Comparison of ENCODE assay signal across 24 mouse cellular contexts in the genomic region with DNA sequence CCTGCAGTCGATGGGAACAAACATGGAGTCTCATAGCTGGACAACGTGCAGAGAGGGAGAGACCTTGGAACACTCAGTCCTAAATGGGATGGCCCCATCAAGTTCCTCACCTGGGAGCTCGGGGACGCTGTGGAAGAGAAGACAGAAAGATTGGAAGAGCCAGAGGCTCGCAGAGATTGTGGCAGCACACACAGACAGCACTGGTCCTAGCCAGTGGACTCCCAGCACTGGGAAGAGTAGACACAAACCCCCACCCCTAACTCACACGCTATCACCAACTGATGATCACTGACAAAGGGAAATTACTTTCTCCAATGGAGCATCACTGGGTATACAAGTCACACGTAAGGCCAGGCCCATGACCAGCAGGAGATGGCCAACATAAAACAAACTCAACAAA. TPM values are rescaled to one million over a fixed set of nuclear protein-coding genes. Genes with fewer than 3 reads are reported as not detected.
A peak's percentile ranks its signal among the peaks of the same experiment; 100 is the strongest.
DNase-seq lines count a peak whose midpoint lies in the region; ATAC-seq and TF ChIP-seq lines count a peak whose summit lies in the region.
"Had no signal": no experiment of that assay in that cellular context is flagged by ENCODE, and none has a peak within 500 bp of the region (broad histone marks: within the 10 kb centered on the region; RNA-seq: fewer than 3 reads in every experiment).

No protein-coding gene starts in this region.

- H3K79me2 ChIP-seq in myocyte (ENCODE audit: control insufficient read depth, insufficient read depth): no peaks in the 10 kb centered on the region

- TF ChIP-seq POLR2A in myocyte (IDR thresholded peaks at IDR 0.05; ENCODE audit: insufficient read length, low read depth): no peak

- 74% methylated on average over 7 of the region's 7 CpGs for WGBS in embryonic facial prominence, embryonic 11.5 days
- 74% methylated on average over 7 of the region's 7 CpGs for whole genome bisulfite sequencing in embryonic facial prominence, embryonic 10.5 days
- 65% methylated on average over 7 of the region's 7 CpGs for WGBS in hindbrain, embryonic 12.5 days
- 64% methylated on average over 7 of the region's 7 CpGs for WGBS in hindbrain, embryonic 10.5 days
- WGBS in midbrain, embryonic 13.5 days: 56% methylated on average over 7 of the region's 7 CpGs
- 66% methylated on average over 7 of the region's 7 CpGs for WGBS in midbrain, embryonic 11.5 days

- no peak overlapping the region for H3K27ac ChIP-seq in embryonic facial prominence, embryonic 11.5 days (replicated peaks; ENCODE audit: low read depth, low read length)
- no peak overlapping the region for H3K27ac ChIP-seq in embryonic facial prominence, embryonic 10.5 days (replicated peaks)
- no peak overlapping the region for H3K27ac ChIP-seq in hindbrain, embryonic 12.5 days
- H3K27ac ChIP-seq in hindbrain, embryonic 10.5 days: no peak overlapping the region
- H3K27ac ChIP-seq in midbrain, embryonic 13.5 days: no peak overlapping the region
- no peak overlapping the region for H3K27ac ChIP-seq in midbrain, embryonic 11.5 days (ENCODE audit: low read depth, low read length)
- H3K27ac ChIP-seq: embryonic facial prominence, embryonic 13.5 days; forebrain, embryonic 10.5 days; gastrocnemius, adult 2 months; heart, adult 2 months; kidney, embryonic 15.5 days; layer of hippocampus, adult 2 months; left cerebral cortex, adult 2 months; limb, embryonic 12.5 days; liver, embryonic 15.5 days; lung, embryonic 15.5 days had no signal

- no peak overlapping the region for H3K4me2 ChIP-seq in embryonic facial prominence, embryonic 11.5 days (ENCODE audit: low read depth, low read length)
- H3K4me2 ChIP-seq in hindbrain, embryonic 12.5 days (replicated peaks): no peak overlapping the region
- no peak overlapping the region for H3K4me2 ChIP-seq in midbrain, embryonic 13.5 days (replicated peaks)
- no peak overlapping the region for H3K4me2 ChIP-seq in midbrain, embryonic 11.5 days
- H3K4me2 ChIP-seq in myocyte (ENCODE audit: low read depth): peak overlapping the region; percentile 66
- H3K4me2 ChIP-seq: embryonic facial prominence, embryonic 13.5 days; heart, embryonic 12.5 days; kidney, embryonic 15.5 days; limb, embryonic 12.5 days; liver, embryonic 15.5 days; lung, embryonic 15.5 days had no signal

- 0 out of 2 replicates have a peak, but pooled peaks have one; percentile 18 for ATAC-seq in embryonic facial prominence, embryonic 11.5 days (replicated peaks; ENCODE audit: insufficient number of reproducible peaks, low FRiP score, low TSS enrichment, low read depth)
- 0 out of 2 replicates have a peak, but pooled peaks have one; percentile 32 for ATAC-seq in hindbrain, embryonic 12.5 days (ENCODE audit: low FRiP score)
- peak; percentile 58 for ATAC-seq in midbrain, embryonic 13.5 days
- ATAC-seq in midbrain, embryonic 11.5 days (ENCODE audit: low FRiP score): no peak
- ATAC-seq: inflammation-experienced regulatory T-cells, adult 6 months had no signal

- no peaks in the 10 kb centered on the region for H3K27me3 ChIP-seq in embryonic facial prominence, embryonic 11.5 days (ENCODE audit: control insufficient read depth, insufficient read depth, low read length)
- H3K27me3 ChIP-seq in embryonic facial prominence, embryonic 10.5 days (replicated peaks; ENCODE audit: low read depth, poor library complexity, severe bottlenecking): no peaks in the 10 kb centered on the region
- no peaks in the 10 kb centered on the region for H3K27me3 ChIP-seq in hindbrain, embryonic 12.5 days
- H3K27me3 ChIP-seq in hindbrain, embryonic 10.5 days (ENCODE audit: insufficient read depth, poor library complexity, severe bottlenecking): no peaks in the 10 kb centered on the region
- no peaks in the 10 kb centered on the region for H3K27me3 ChIP-seq in midbrain, embryonic 13.5 days
- H3K27me3 ChIP-seq in midbrain, embryonic 11.5 days (ENCODE audit: control insufficient read depth, insufficient read depth, low read length): no peaks in the 10 kb centered on the region
- no peaks in the 10 kb centered on the region for H3K27me3 ChIP-seq in myocyte (ENCODE audit: control insufficient read depth, insufficient read depth, insufficient read length)
- H3K27me3 ChIP-seq: embryonic facial prominence, embryonic 13.5 days; heart, embryonic 12.5 days; limb, embryonic 12.5 days; liver, embryonic 15.5 days; lung, embryonic 15.5 days had no signal

- no peaks in the 10 kb centered on the region for H3K4me1 ChIP-seq in embryonic facial prominence, embryonic 11.5 days (ENCODE audit: control insufficient read depth, insufficient read depth, low read length)
- H3K4me1 ChIP-seq in embryonic facial prominence, embryonic 10.5 days: peaks cover 16% of the 10 kb centered on the region
- no peaks in the 10 kb centered on the region for H3K4me1 ChIP-seq in hindbrain, embryonic 12.5 days
- peaks cover under 1% of the 10 kb centered on the region; the same call in 1 of the 2 replicates for H3K4me1 ChIP-seq in hindbrain, embryonic 10.5 days (replicated peaks)
- 0 out of 2 replicates have a peak, but pooled peaks cover 6% of the 10 kb centered on the region for H3K4me1 ChIP-seq in midbrain, embryonic 13.5 days (replicated peaks)
- no peaks in the 10 kb centered on the region for H3K4me1 ChIP-seq in midbrain, embryonic 11.5 days (ENCODE audit: control insufficient read depth, insufficient read depth, low read length)
- H3K4me1 ChIP-seq: kidney, embryonic 15.5 days; limb, embryonic 12.5 days; liver, embryonic 15.5 days; lung, embryonic 15.5 days had no signal

- H3ac ChIP-seq in myocyte (ENCODE audit: control insufficient read depth, insufficient read length): no peak overlapping the region

- H3K36me3 ChIP-seq in embryonic facial prominence, embryonic 11.5 days (replicated peaks; ENCODE audit: control insufficient read depth, insufficient read depth, low read depth, low read length): no peaks in the 10 kb centered on the region
- H3K36me3 ChIP-seq in embryonic facial prominence, embryonic 10.5 days (replicated peaks): no peaks in the 10 kb centered on the region
- H3K36me3 ChIP-seq in hindbrain, embryonic 12.5 days: no peaks in the 10 kb centered on the region
- H3K36me3 ChIP-seq in hindbrain, embryonic 10.5 days: no peaks in the 10 kb centered on the region
- H3K36me3 ChIP-seq in midbrain, embryonic 13.5 days: peaks cover 3% of the 10 kb centered on the region; the same call in 1 of the 2 replicates
- H3K36me3 ChIP-seq in midbrain, embryonic 11.5 days (ENCODE audit: control insufficient read depth, insufficient read depth, low read length): no peaks in the 10 kb centered on the region
- no peaks in the 10 kb centered on the region for H3K36me3 ChIP-seq in myocyte (ENCODE audit: control insufficient read depth, insufficient read depth)
- H3K36me3 ChIP-seq: embryonic facial prominence, embryonic 13.5 days; forebrain, embryonic 10.5 days; G1E; heart, embryonic 12.5 days; kidney, embryonic 15.5 days; limb, embryonic 12.5 days; liver, embryonic 15.5 days; lung, embryonic 15.5 days had no signal

- no peaks in the 10 kb centered on the region for H3K9me3 ChIP-seq in embryonic facial prominence, embryonic 11.5 days (replicated peaks; ENCODE audit: control insufficient read depth, low read length)
- no peaks in the 10 kb centered on the region for H3K9me3 ChIP-seq in embryonic facial prominence, embryonic 10.5 days
- no peaks in the 10 kb centered on the region for H3K9me3 ChIP-seq in hindbrain, embryonic 12.5 days (replicated peaks)
- H3K9me3 ChIP-seq in hindbrain, embryonic 10.5 days: no peaks in the 10 kb centered on the region
- H3K9me3 ChIP-seq in midbrain, embryonic 13.5 days: no peaks in the 10 kb centered on the region
- no peaks in the 10 kb centered on the region for H3K9me3 ChIP-seq in midbrain, embryonic 11.5 days (ENCODE audit: control insufficient read depth, low read length)
- H3K9me3 ChIP-seq: embryonic facial prominence, embryonic 13.5 days; forebrain, embryonic 10.5 days; heart, embryonic 12.5 days; kidney, embryonic 15.5 days; limb, embryonic 12.5 days; liver, embryonic 15.5 days; lung, embryonic 15.5 days had no signal

- no peak for DNase-seq in embryonic facial prominence, embryonic 11.5 days (ENCODE audit: low spot score)
- DNase-seq in embryonic facial prominence, embryonic 10.5 days (ENCODE audit: low spot score): no peak
- DNase-seq in hindbrain, embryonic 10.5 days (ENCODE audit: low spot score): no peak
- no peak for DNase-seq in midbrain, embryonic 11.5 days (ENCODE audit: low spot score, missing footprints)
- DNase-seq: adrenal gland, adult 8-10 months; gastrocnemius, adult 2 months; gastrocnemius, postnatal 36 days; heart, adult 2 months; kidney, adult 11 months; right cerebral cortex, postnatal 4 days had no signal

- no peak overlapping the region for H3K4me3 ChIP-seq in embryonic facial prominence, embryonic 11.5 days (ENCODE audit: low read depth, low read length)
- H3K4me3 ChIP-seq in embryonic facial prominence, embryonic 10.5 days: no peak overlapping the region
- no peak overlapping the region for H3K4me3 ChIP-seq in hindbrain, embryonic 12.5 days
- H3K4me3 ChIP-seq in hindbrain, embryonic 10.5 days: no peak overlapping the region
- no peak overlapping the region for H3K4me3 ChIP-seq in midbrain, embryonic 13.5 days (replicated peaks)
- H3K4me3 ChIP-seq in midbrain, embryonic 11.5 days (ENCODE audit: low read depth, low read length): no peak overlapping the region
- no peak overlapping the region for H3K4me3 ChIP-seq in myocyte
- H3K4me3 ChIP-seq: embryonic facial prominence, embryonic 13.5 days; forebrain, embryonic 10.5 days; gastrocnemius, adult 2 months; heart, adult 2 months; heart, embryonic 12.5 days; kidney, embryonic 15.5 days; layer of hippocampus, adult 2 months; left cerebral cortex, adult 2 months; limb, embryonic 12.5 days; liver, embryonic 15.5 days; lung, embryonic 15.5 days had no signal

- no peak overlapping the region for H3K9ac ChIP-seq in embryonic facial prominence, embryonic 11.5 days (replicated peaks; ENCODE audit: low read length)
- H3K9ac ChIP-seq in hindbrain, embryonic 12.5 days: no peak overlapping the region
- no peak overlapping the region for H3K9ac ChIP-seq in midbrain, embryonic 13.5 days (replicated peaks)
- H3K9ac ChIP-seq in midbrain, embryonic 11.5 days (ENCODE audit: low read length): no peak overlapping the region
- H3K9ac ChIP-seq: embryonic facial prominence, embryonic 13.5 days; heart, embryonic 12.5 days; kidney, embryonic 15.5 days; limb, embryonic 12.5 days; liver, embryonic 15.5 days; lung, embryonic 15.5 days had no signal

TF ChIP-seq in myocyte, 11 proteins besides CTCF, POLR2A, EP300 and RAD21 (continues in another document):
- no peak for TF ChIP-seq CEBPB (IDR thresholded peaks at IDR 0.05; ENCODE audit: insufficient read depth, poor library complexity, severe bottlenecking)

RNA-seq across cellular contexts. Expression of a gene that starts 15.4 kb away (rescaled TPM):
- polyA plus RNA-seq in embryonic facial prominence, embryonic 11.5 days (2014; fragmentation: Nextera tagmentation; extraction: Ambion mirVana): 113 and 141 TPM in 2 replicates
- polyA plus RNA-seq in embryonic facial prominence, embryonic 10.5 days (2016; fragmentation: Nextera tagmentation; extraction: Ambion mirVana): 48.4 and 50.7 TPM in 2 replicates
- polyA plus RNA-seq in hindbrain, embryonic 12.5 days (2016; fragmentation: Nextera tagmentation; extraction: Ambion mirVana): 381 and 469 TPM in 2 replicates
- polyA plus RNA-seq in hindbrain, embryonic 10.5 days (2016; fragmentation: Nextera tagmentation; extraction: Ambion mirVana): 48.6 and 77.4 TPM in 2 replicates
- polyA plus RNA-seq in midbrain, embryonic 13.5 days (2015; fragmentation: Nextera tagmentation; extraction: Ambion mirVana): 205 and 211 TPM in 2 replicates
- 186 and 217 TPM in 2 replicates for polyA plus RNA-seq in midbrain, embryonic 11.5 days (2014; fragmentation: Nextera tagmentation; extraction: Ambion mirVana)
- polyA plus RNA-seq in myocyte (2012; fragmentation: generic; extraction: Trizol): 103 TPM
- polyA plus RNA-seq: G1E had no signal
